Mouse (Mus musculus) cerebellum, adult 2 months (tissue): ENCODE results near the gene 4930404N11Rik.

Experiments used
- CTCF ChIP-seq: fragments of 200-500 bp; IDR thresholded peaks from 2 replicates; pipeline ENCODE4 v1.5.1; 2011; ENCODE audit warnings: low read depth, mild to moderate bottlenecking, control low read depth, low read length, moderate library complexity, borderline replicate concordance; ENCODE audit not compliant: insufficient read depth
- POLR2A ChIP-seq: fragments of 200-500 bp; IDR thresholded peaks from 2 replicates; pipeline ENCODE4 v1.6.1; 2011; ENCODE audit warnings: low read length, control low read depth, borderline replicate concordance; ENCODE audit not compliant: insufficient read depth

GRCm38 (mm10) chr10:81363436-81364346, 1.9 kb downstream of the 4930404N11Rik start:
- no peak for TF ChIP-seq CTCF
- TF ChIP-seq POLR2A = no peak
